Mouse (Mus musculus) T-helper 1 cell (primary cell): ENCODE data around the gene Slc35e2.

ENCODE experiments used
- in situ Hi-C: fragments of 300-600 bp; cut with MboI, MseI; formaldehyde crosslinking; loops from one replicate; pipeline ENCODE4 v1.15.1; 2025; ENCODE audit warnings: high pct_unique_total_duplicates

Gene Slc35e2

GRCm38 (mm10) chr4:155624338-155625291 lies 23.4 kb downstream of the Slc35e2 start, which contains the start of gene Cdk11b:
Cdk11b (plus strand) TSS chr4:155624854.
- in situ Hi-C loops: no loop called here

DNA sequence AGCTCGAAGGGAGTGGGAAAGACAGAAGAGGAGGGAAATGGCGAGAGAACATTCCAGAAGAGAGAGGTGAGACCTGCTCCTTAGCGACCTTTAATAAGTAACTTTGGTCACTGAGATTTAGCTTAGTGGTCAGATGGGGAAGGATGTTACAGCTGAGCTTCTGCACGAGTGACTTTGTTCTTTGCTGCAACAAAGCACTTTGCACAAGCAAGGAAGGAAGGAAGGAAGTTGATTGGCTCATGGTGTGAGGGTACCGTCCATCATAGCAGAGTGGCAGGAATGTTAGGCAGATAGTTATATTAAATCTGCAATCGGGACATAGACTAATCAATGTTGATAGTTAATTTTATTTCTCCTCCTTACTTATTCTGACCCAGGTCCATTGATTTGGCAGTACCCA lies 29.1 kb downstream of the Slc35e2 start:
- in situ Hi-C loops: no loop called here

- in situ Hi-C loops: no loop called here
These were observed 34.7 kb downstream of the Slc35e2 start for GRCm38 (mm10) chr4:155635766-155636499.

- in situ Hi-C loops: loop anchor here (10.0 kb wide), 1 partner anchor 51 kb away; the partner anchor contains the start of gene Fndc10
These were observed 42.3 kb downstream of the Slc35e2 start for GRCm38 (mm10) chr4:155643531-155643930.

- in situ Hi-C loops: loop anchor here (10.0 kb wide), 1 partner anchor 49 kb away; the partner anchor contains the start of gene Fndc10
These were observed 44.1 kb downstream of the Slc35e2 start, which contains the start of gene Gm10563 for GRCm38 (mm10) chr4:155645308-155645707. Gm10563 (minus strand) TSS chr4:155645408.

GRCm38 (mm10) chr4:155645721-155646120 lies 44.5 kb downstream of the Slc35e2 start:
- in situ Hi-C loops: loop anchor here (10.0 kb wide), 1 partner anchor 49 kb away; the partner anchor contains the start of gene Fndc10

DNA sequence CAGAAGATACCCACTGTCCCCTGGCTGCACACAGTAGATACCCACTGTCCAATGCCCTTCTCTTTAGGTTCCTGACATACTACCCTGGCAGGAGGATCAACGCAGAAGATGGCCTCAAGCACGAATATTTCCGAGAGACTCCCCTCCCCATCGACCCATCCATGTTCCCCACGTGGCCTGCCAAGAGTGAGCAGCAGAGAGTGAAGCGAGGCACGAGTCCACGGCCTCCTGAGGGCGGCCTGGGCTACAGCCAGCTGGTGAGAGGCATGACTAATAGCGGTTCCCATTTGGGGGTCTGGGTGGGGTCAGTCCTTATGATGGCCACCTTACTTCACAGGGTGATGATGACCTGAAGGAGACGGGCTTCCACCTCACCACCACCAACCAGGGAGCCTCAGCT lies 48.1 kb downstream of the Slc35e2 start:
- in situ Hi-C loops: loop anchor here (10.0 kb wide), 1 partner anchor 45 kb away; the partner anchor contains the start of gene Fndc10

GRCm38 (mm10) chr4:155651553-155652269 lies 50.5 kb downstream of the Slc35e2 start:
- in situ Hi-C loops: no loop called here

GRCm38 (mm10) chr4:155652283-155653085 lies 51.3 kb downstream of the Slc35e2 start:
- in situ Hi-C loops: no loop called here

DNA sequence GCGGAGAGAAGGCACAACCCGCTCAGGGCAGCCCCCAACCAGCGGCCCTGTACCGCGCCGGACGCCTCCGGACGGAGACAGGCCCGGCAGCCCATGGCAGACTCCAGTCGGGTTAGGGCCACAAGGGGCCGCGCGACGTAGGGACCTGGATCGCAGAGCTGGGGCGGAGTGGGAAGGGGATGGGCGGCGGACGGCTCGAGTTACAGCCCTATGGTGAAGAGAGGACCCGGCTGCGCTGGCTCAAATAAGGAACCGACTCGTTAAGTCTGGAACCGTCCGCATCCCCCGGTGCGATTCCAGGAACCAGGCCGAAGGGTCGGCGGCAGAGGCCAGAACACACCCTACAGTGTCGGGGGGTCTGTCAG lies 51.9 kb downstream of the Slc35e2 start, which contains the start of gene Mmp23:
Gene Mmp23 (minus strand): TSS at position 299 of the 365 bp plus-strand sequence.
- in situ Hi-C loops: no loop called here

DNA sequence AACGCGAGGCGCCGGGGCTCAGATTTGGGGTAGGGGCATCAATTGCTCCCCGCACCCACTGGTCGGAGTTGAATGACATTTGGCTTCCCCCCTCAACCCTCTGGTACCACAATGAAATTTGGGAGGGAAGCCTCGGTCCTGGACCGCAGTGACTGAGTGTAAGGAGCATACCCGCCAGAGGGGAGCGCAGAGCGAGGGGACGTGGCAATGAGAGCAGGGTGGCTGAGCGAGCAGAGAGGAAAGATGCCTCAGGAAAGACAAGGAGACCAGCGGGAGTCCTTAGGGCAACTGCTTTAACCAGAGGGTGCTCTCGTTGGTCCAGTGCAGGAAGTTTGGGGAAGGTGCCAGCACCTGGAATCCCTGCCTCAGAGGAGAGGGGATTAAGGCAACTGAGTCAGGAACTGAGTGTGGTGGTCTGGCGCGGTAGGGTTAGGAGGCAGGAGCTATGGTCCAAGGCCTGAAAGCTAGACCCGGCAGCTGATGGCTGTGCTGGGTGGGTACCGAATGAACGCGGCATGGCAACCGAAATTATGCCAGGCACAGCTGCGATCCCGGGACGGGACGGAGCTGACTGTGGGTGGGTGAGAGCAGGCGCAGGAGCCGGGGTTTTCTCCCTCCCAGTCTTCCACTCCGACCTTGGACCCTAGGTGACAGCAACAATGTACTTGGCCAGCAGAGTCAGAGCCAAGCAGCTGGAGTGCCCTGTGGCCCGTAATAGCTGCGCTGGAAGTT lies 52.4 kb downstream of the Slc35e2 start:
- in situ Hi-C loops: no loop called here

DNA sequence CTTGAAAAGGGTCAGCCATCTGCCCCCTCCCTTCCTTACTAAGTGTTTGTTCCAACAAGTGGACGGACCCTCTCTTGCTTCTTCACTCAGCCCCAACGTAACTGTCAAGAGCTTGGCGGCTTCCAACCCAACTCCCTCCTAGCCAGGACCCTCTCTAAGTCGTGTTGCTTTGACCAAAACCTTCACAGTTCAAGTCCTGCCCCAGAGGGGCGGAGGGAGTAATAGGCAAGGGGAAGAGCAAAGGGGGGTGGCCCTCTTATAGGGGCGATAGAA lies 52.9 kb downstream of the Slc35e2 start:
- in situ Hi-C loops: no loop called here

DNA sequence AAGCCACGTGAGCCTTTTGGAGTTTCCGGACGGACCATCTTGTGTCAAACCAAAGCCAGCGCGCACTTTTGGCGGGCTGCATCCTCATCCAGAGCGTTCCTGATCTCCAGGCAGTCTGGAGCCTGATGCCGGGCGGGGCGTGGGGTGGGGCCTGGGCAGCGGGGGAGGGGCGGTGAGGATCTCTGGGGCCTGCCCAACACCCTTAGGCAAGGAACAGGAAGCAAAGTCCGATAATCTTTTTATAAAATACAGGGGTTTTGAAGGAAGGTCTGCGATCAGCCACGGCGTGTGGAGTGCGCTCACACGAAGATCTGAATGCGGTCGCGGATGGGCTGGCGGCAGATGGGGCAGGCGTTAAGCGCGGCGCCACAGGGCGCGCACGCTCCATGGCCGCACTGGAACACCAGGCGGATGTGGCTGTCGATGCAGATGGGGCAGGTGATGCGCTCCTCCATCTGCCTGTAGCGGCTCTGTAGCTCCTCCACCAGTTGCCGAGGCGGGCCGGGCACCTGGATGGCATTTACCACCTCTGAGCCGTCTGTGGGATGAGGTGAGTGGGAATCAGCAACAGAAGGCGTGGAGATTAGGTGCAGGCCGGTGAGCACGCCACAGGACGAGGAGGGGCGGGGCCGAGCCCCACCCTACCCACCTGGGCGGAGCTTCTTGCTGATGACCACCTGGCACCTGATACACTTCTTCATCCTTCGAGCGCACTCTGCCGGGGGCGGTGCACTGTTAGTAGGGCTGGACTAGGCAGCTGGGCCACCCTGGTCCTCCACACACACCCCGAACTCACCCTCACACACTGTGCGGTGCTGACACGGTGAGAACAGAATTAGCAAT lies 53.5 kb downstream of the Slc35e2 start:
- in situ Hi-C loops: no loop called here

DNA sequence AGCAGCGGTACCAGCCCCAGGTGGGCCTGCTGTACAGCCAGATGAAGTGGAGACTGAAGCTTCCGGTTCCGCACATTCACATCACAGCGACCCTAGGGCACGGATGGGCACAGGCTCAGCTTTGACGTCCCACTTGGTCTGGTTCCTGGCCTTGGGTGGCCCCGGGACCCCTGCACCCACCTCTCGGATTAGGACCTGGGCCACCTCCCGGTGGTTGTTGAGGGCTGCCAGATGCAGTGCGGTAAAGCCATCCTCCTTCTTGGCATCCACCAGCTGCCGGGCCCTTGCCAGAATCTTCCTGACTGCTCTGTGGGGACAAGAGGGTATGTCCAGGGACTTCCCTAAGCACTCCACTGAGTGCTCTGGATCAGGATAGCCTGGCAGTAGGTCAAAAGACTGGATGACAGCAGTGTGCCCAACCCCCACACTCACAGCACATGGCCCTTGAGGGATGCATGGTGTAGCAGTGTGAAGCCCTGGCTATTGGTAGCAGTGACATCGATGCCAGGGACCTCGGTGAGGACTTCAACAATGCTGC lies 55.1 kb downstream of the Slc35e2 start:
- in situ Hi-C loops: no loop called here

- in situ Hi-C loops: no loop called here
These were observed 57.7 kb downstream of the Slc35e2 start for GRCm38 (mm10) chr4:155658961-155659360.

- in situ Hi-C loops: no loop called here
These were observed 59.4 kb downstream of the Slc35e2 start for GRCm38 (mm10) chr4:155660641-155661040.

- in situ Hi-C loops: no loop called here
These were observed 65.7 kb downstream of the Slc35e2 start for GRCm38 (mm10) chr4:155666903-155667302.

DNA sequence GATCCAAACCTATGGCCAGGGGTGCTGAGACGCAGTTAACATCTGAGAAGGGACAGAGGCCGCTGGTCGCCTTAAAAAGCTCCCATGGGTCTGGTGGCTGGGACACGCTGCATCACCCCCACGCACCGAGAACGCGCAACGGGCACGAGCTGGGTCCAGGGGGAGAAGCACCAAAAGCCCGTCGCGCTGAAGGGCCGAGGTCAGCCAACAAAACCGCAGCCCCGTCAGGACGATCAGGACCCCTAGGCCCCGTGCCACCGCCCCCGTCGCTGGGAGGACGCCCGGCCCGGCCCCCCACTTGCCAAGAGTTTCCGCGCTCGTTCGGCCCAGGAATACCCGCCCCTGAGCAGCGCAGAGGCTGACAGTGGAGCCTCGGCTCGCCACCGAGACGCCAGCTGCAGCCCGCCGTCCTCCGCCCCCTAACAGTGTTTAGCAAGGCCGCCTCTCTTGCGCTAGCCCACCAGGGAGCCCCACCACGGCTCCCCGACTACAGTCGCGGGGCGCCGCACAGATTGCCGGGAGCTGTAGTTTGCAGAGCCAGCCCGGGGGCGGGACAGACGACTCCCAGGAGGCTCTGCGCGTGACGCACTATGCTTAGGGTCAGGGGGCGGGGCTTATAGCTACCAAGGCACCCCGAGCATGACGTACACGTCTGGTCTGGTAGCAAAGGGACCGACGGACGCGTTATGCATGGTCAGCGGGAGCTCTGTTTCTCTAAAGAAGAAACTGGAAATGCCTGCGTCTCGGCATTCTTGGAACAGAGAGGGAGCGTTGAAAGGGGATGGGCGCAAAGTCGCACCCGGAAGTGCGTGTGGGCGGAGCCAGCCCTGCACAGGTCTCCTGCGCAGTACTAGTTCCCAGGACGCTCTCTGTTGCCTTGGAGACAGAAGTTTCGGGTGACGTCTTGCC lies 67.7 kb downstream of the Slc35e2 start, which contains the start of gene Mib2:
Gene Mib2 (minus strand): TSS at position 510 of the 909 bp plus-strand sequence.
- in situ Hi-C loops: no loop called here
